Mouse (Mus musculus) heart, postnatal 0 days (tissue): Measurements from ENCODE around the gene Asic2.

ENCODE experiments used
- CTCF ChIP-seq: IDR thresholded peaks from 2 replicates; pipeline ENCODE4 v1.5.1; 2016; ENCODE audit warnings: antibody characterized with exemption, control low read depth, low read depth
- EP300 ChIP-seq: IDR thresholded peaks from 2 replicates; pipeline ENCODE4 v1.6.1; 2016; ENCODE audit warnings: antibody characterized with exemption, low read depth

- TF ChIP-seq CTCF (no peak), EP300 (no peak)
These were observed 70.5 kb downstream of the Asic2 start for GRCm38 (mm10) chr11:81897547-81898354.
